Mouse (Mus musculus): ENCODE measurements around the gene Nolc1. TPM values are rescaled to one million over a fixed set of nuclear protein-coding genes. Genes with fewer than 3 reads are reported as not detected.

Nolc1 gene
- total and polyA plus RNA-seq, 3 experiments, result 88.0 to 333 (median 96.0) TPM

DNA sequence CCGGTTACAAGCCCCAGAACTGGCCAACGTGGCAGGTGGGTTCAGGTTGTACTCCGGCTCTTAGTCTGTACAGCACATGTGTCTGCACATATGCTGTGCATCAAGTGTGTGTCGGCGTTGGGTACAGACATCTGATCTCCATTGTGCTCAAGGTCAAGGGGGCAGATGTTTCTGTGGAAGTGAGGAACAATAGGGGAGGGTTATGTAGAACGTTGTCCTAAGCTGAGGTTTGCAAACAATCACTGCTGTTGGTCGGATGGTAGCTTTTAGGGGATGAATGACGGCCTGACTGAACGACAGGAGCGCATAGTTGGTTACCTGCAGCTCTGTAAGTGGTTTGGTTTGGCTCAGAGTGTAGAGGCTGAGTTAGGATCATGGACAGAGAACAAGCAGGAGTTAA is 7.6 kb upstream of the Nolc1 start:
- Histone ChIP-seq H3K27ac (ENCODE audit: insufficient read depth, low read depth) (no peak overlapping the region), H3K9me3 (replicated peaks; ENCODE audit: low read length) (no peaks in the 10 kb centered on the region), H3K36me3 (replicated peaks in 1 of 2; ENCODE audit: control insufficient read depth in 1 of 2, insufficient read depth in 1 of 2, low read length in 1 of 2) (peaks cover 84 to 97% of the 10 kb centered on the region in 2 experiments), H3K4me3 (replicated peaks in 1 of 3; ENCODE audit: low read depth in 2 of 3, low read length in 2 of 3, poor library complexity in 1 of 3) (no peak overlapping the region), H3K4me2 (ENCODE audit: insufficient read depth, low read depth, poor library complexity, severe bottlenecking) (no peak overlapping the region), H3K9ac (ENCODE audit: insufficient read depth, low read depth) (no peak overlapping the region), H3K4me1 (ENCODE audit: control insufficient read depth in 1 of 2, insufficient read depth in 2 of 2) (peaks cover 0 to 10% of the 10 kb centered on the region in 2 experiments; a peak in 2 of 4 replicates), H3K79me2 (replicated peaks; ENCODE audit: control insufficient read depth, extremely low read depth, insufficient read depth, poor library complexity, severe bottlenecking) (peaks cover 3% of the 10 kb centered on the region), H3K27me3 (replicated peaks) (no peaks in the 10 kb centered on the region)
- dilution Hi-C loops (cut with MboI; ENCODE audit: extremely low pct_ligation_motif_present, extremely low pct_unique_long_range_greater_than_20kb, low sequenced_read_pairs) (no loop called here), in situ Hi-C loops (cut with MboI; ENCODE audit: low pct_ligation_motif_present, low pct_unique_long_range_greater_than_20kb, low sequenced_read_pairs) (no loop called here)
- DNase-seq (ENCODE audit: extremely low read depth), result no peak
- TF ChIP-seq GABPA (IDR thresholded peaks at IDR 0.05; ENCODE audit: insufficient replicate concordance, low read depth, low read length) (no peak), NRF1 (IDR thresholded peaks at IDR 0.05; ENCODE audit: low read depth, low read length) (no peak), SMC3 (IDR thresholded peaks at IDR 0.05; ENCODE audit: low read depth, low read length) (no peak), POLR2A (IDR thresholded peaks at IDR 0.05; ENCODE audit: low read depth, low read length) (no peak), ETS1 (conservative IDR thresholded peaks at IDR 0.05; ENCODE audit: low read depth, low read length) (no peak), CHD2 (IDR thresholded peaks at IDR 0.05; ENCODE audit: low read length) (no peak), USF1 (IDR thresholded peaks at IDR 0.05; ENCODE audit: low read depth, low read length) (no peak), RAD21 (IDR thresholded peaks at IDR 0.05; ENCODE audit: low read depth, low read length) (no peak), MEF2A (IDR thresholded peaks at IDR 0.05; ENCODE audit: borderline replicate concordance, low read depth, low read length) (no peak), BHLHE40 (IDR thresholded peaks at IDR 0.05; ENCODE audit: low read depth, low read length) (no peak), USF2 (conservative IDR thresholded peaks at IDR 0.05; ENCODE audit: low read depth, low read length) (no peak), HCFC1 (IDR thresholded peaks at IDR 0.05; ENCODE audit: low read depth, low read length) (no peak), E2F4 (IDR thresholded peaks at IDR 0.05; ENCODE audit: insufficient replicate concordance, low read depth, low read length) (no peak), POLR2AphosphoS2 (IDR thresholded peaks at IDR 0.05; ENCODE audit: low read depth, low read length) (no peak), MAZ (IDR thresholded peaks at IDR 0.05; ENCODE audit: low read depth, low read length) (no peak), PAX5 (IDR thresholded peaks at IDR 0.05; ENCODE audit: low read length) (no peak), MAFK (IDR thresholded peaks at IDR 0.05; ENCODE audit: insufficient replicate concordance, low read length) (no peak), TBP (conservative IDR thresholded peaks at IDR 0.05; ENCODE audit: low read depth, low read length) (no peak), ZNF384 (IDR thresholded peaks at IDR 0.05; ENCODE audit: low read depth, low read length) (no peak), MXI1 (IDR thresholded peaks at IDR 0.05; ENCODE audit: low read depth, low read length) (no peak)

DNA sequence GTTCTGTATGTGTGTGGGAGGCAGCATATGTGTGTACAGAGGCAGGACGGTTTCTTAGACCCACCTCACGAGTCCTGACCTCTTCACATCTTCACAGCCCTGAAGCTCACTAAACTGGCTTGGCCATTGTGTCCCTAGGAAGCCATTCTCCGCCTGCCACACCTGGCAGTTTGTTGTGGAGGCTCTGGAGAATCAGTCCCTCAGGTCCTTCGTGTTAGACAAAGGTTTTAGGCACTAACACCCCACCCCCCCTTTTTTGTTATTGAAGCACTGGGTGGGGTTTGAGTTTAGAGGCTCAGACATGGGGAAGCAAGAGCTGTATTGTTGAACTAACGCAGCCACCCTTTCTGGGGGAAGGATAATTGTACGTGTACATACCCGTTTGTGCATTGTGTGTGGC is 2.4 kb upstream of the Nolc1 start:
- no peak overlapping the region for H3K27ac ChIP-seq (ENCODE audit: insufficient read depth, low read depth)
- H3K4me3 ChIP-seq (replicated peaks in 1 of 3; ENCODE audit: low read depth in 2 of 3, low read length in 2 of 3, poor library complexity in 1 of 3), result no peak overlapping the region
- DNase-seq (ENCODE audit: extremely low read depth), result no peak
- TF ChIP-seq ZMIZ1 (IDR thresholded peaks at IDR 0.05; ENCODE audit: low read depth, low read length) (0 out of 2 replicates have a peak, but pooled peaks have one; percentile 20), MAZ (IDR thresholded peaks at IDR 0.05; ENCODE audit: low read depth, low read length) (no peak)
- no peak overlapping the region for H3K9ac ChIP-seq (ENCODE audit: insufficient read depth, low read depth)
- no peaks in the 10 kb centered on the region for H3K27me3 ChIP-seq (replicated peaks)
- H3K79me2 ChIP-seq (replicated peaks; ENCODE audit: control insufficient read depth, extremely low read depth, insufficient read depth, poor library complexity, severe bottlenecking), result peaks cover 23% of the 10 kb centered on the region
- H3K36me3 ChIP-seq (replicated peaks in 1 of 2; ENCODE audit: control insufficient read depth in 1 of 2, insufficient read depth in 1 of 2, low read length in 1 of 2), result peaks cover 49 to 67% of the 10 kb centered on the region in 2 experiments
- in situ Hi-C loops (cut with MboI; ENCODE audit: low pct_ligation_motif_present, low pct_unique_long_range_greater_than_20kb, low sequenced_read_pairs), result no loop called here
- no peaks in the 10 kb centered on the region for H3K9me3 ChIP-seq (replicated peaks; ENCODE audit: low read length)
- peaks cover 7 to 14% of the 10 kb centered on the region in 2 experiments for H3K4me1 ChIP-seq (ENCODE audit: control insufficient read depth in 1 of 2, insufficient read depth in 2 of 2)
- dilution Hi-C loops (cut with MboI; ENCODE audit: extremely low pct_ligation_motif_present, extremely low pct_unique_long_range_greater_than_20kb, low sequenced_read_pairs), result no loop called here
- H3K4me2 ChIP-seq (ENCODE audit: insufficient read depth, low read depth, poor library complexity, severe bottlenecking), result no peak overlapping the region

Data from CH12.LX (cell line).